Mouse (Mus musculus): ENCODE measurements around the gene Nectin1. TPM values are rescaled to one million over a fixed set of nuclear protein-coding genes. Genes with fewer than 3 reads are reported as not detected.

The Nectin1 gene
- polyA plus RNA-seq, 2 experiments: 1.1 to 1.2 TPM

DNA sequence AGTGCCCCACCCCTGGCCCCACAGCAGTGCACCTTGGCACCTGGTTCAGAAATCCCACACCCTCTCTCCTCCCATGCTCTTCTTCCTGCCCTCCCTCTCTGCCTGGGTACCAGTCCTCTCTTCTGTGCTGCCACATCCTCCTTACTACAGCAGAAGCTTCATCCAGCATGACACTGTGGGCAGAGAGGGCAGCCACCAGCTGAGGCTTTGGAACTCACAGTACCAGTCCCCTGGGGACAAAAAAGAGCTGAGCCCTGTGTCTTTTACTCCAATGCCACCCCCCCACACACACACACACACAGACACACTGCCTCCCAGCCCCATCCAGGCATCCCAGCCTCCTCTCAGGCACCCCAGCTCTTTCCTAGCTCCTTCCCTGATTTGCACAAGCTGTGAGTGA lies 42.0 kb upstream of the Nectin1 start:
- TF ChIP-seq EP300 (IDR thresholded peaks at IDR 0.05; ENCODE audit: low read depth) (no peak), CTCF (IDR thresholded peaks at IDR 0.05; ENCODE audit: low read depth) (no peak)
- DNase-seq (ENCODE audit: low read depth in 3 of 3, low spot score in 3 of 3): no peak
- no peak overlapping the region for H3K27ac ChIP-seq

GRCm38 (mm10) chr9:43707571-43707970 lies 36.2 kb upstream of the Nectin1 start:
- WGBS (ENCODE audit: insufficient replicate concordance): 44% methylated on average over 4 of the region's 4 CpGs
- no peak for ATAC-seq (ENCODE audit: insufficient read depth)
- no peaks in the 10 kb centered on the region for H3K4me1 ChIP-seq (replicated peaks; ENCODE audit: control insufficient read depth in 2 of 2, insufficient read depth in 2 of 2, low read length in 1 of 2)
- H3K4me3 ChIP-seq (ENCODE audit: insufficient read depth in 1 of 2, low read depth in 2 of 2, low read length in 2 of 2): no peak overlapping the region
- H3K9me3 ChIP-seq (ENCODE audit: control insufficient read depth, low read length): no peaks in the 10 kb centered on the region
- H3K36me3 ChIP-seq (replicated peaks; ENCODE audit: control insufficient read depth, insufficient read depth, low read depth): no peaks in the 10 kb centered on the region
- TF ChIP-seq CTCF (IDR thresholded peaks at IDR 0.05; ENCODE audit: low read depth) (no peak), EP300 (IDR thresholded peaks at IDR 0.05; ENCODE audit: low read depth) (no peak)
- no peak overlapping the region for H3K4me2 ChIP-seq (ENCODE audit: low read depth)
- H3K27ac ChIP-seq: no peak overlapping the region
- H3K9ac ChIP-seq (replicated peaks): no peak overlapping the region
- H3K27me3 ChIP-seq (ENCODE audit: control insufficient read depth, insufficient read depth, low read length): no peaks in the 10 kb centered on the region
- DNase-seq (ENCODE audit: low read depth in 3 of 3, low spot score in 3 of 3): no peak

More for the DNA sequence above, 42.0 kb upstream of the Nectin1 start:
- Histone ChIP-seq H3K4me1 (replicated peaks; ENCODE audit: control insufficient read depth in 2 of 2, insufficient read depth in 2 of 2, low read length in 1 of 2) (no peaks in the 10 kb centered on the region), H3K36me3 (replicated peaks; ENCODE audit: control insufficient read depth, insufficient read depth, low read depth) (no peaks in the 10 kb centered on the region), H3K9me3 (ENCODE audit: control insufficient read depth, low read length) (no peaks in the 10 kb centered on the region), H3K27me3 (ENCODE audit: control insufficient read depth, insufficient read depth, low read length) (no peaks in the 10 kb centered on the region), H3K4me2 (ENCODE audit: low read depth) (no peak overlapping the region), H3K4me3 (ENCODE audit: insufficient read depth in 1 of 2, low read depth in 2 of 2, low read length in 2 of 2) (no peak overlapping the region), H3K9ac (replicated peaks) (no peak overlapping the region)
- no peak for ATAC-seq (ENCODE audit: insufficient read depth)

GRCm38 (mm10) chr9:43708715-43709114 lies 35.1 kb upstream of the Nectin1 start:
- H3K36me3 ChIP-seq (replicated peaks; ENCODE audit: control insufficient read depth, insufficient read depth, low read depth): no peaks in the 10 kb centered on the region
- no peaks in the 10 kb centered on the region for H3K4me1 ChIP-seq (replicated peaks; ENCODE audit: control insufficient read depth in 2 of 2, insufficient read depth in 2 of 2, low read length in 1 of 2)
- no peak for TF ChIP-seq CTCF (IDR thresholded peaks at IDR 0.05; ENCODE audit: low read depth)
- TF ChIP-seq EP300 (IDR thresholded peaks at IDR 0.05; ENCODE audit: low read depth): no peak
- H3K27me3 ChIP-seq (ENCODE audit: control insufficient read depth, insufficient read depth, low read length): no peaks in the 10 kb centered on the region
- WGBS (ENCODE audit: insufficient replicate concordance): 62% methylated on average over 2 of the region's 2 CpGs
- H3K27ac ChIP-seq: no peak overlapping the region
- H3K4me3 ChIP-seq (ENCODE audit: insufficient read depth in 1 of 2, low read depth in 2 of 2, low read length in 2 of 2): no peak overlapping the region
- H3K4me2 ChIP-seq (ENCODE audit: low read depth): no peak overlapping the region
- H3K9me3 ChIP-seq (ENCODE audit: control insufficient read depth, low read length): no peaks in the 10 kb centered on the region
- no peak for ATAC-seq (ENCODE audit: insufficient read depth)
- no peak for DNase-seq (ENCODE audit: low read depth in 3 of 3, low spot score in 3 of 3)
- H3K9ac ChIP-seq (replicated peaks): no peak overlapping the region

DNA sequence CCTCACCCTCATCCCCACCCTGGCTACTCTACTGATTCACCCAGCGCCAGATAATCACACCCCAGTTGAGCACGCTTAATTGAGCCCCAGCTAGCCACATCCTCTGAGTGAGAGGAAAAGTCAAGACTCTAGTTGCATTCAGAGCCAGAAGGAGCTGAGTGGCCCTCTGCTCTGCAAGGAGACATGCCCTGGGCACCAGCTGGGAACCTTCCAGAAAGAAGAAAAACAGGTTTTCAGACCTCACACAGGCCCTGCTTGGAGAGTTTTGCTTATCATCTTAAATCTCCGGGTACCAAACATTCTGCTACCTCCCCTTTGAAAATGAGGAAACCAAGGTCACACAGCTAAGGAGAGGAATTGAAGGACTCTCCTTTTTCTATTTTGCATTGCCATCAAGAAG lies 30.4 kb upstream of the Nectin1 start:
- H3K4me2 ChIP-seq (ENCODE audit: low read depth): no peak overlapping the region
- no peak overlapping the region for H3K9ac ChIP-seq (replicated peaks)
- TF ChIP-seq EP300 (IDR thresholded peaks at IDR 0.05; ENCODE audit: low read depth): no peak
- TF ChIP-seq CTCF (IDR thresholded peaks at IDR 0.05; ENCODE audit: low read depth): no peak
- H3K36me3 ChIP-seq (replicated peaks; ENCODE audit: control insufficient read depth, insufficient read depth, low read depth): no peaks in the 10 kb centered on the region
- H3K9me3 ChIP-seq (ENCODE audit: control insufficient read depth, low read length): no peaks in the 10 kb centered on the region
- H3K4me1 ChIP-seq (replicated peaks; ENCODE audit: control insufficient read depth in 2 of 2, insufficient read depth in 2 of 2, low read length in 1 of 2): no peaks in the 10 kb centered on the region
- no peak for DNase-seq (ENCODE audit: low read depth in 3 of 3, low spot score in 3 of 3)
- H3K27ac ChIP-seq: no peak overlapping the region
- ATAC-seq (ENCODE audit: insufficient read depth): no peak
- H3K27me3 ChIP-seq (ENCODE audit: control insufficient read depth, insufficient read depth, low read length): no peaks in the 10 kb centered on the region
- no peak overlapping the region for H3K4me3 ChIP-seq (ENCODE audit: insufficient read depth in 1 of 2, low read depth in 2 of 2, low read length in 2 of 2)
- 49% methylated on average over 3 of the region's 3 CpGs for WGBS (ENCODE audit: insufficient replicate concordance)

DNA sequence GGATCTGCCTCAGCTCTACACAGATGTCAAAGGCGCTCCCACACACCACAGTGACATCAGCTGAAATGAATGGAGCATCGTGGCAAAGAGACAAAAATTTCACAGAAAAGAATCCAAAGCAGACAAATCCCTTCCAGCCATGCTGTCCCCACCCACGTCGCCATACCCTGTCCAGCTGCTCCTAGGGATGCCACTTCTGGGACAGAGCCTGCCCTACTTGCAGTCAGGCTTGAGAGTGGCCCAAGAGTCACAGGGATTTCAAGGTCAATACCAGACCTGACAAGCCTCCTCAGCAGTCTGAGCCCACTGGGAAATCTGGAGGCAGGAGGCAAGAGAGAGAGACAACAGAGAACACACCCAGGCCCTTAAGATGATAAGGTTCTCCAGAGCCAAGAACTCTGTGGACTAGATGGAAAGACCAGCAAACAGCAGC lies 24.4 kb upstream of the Nectin1 start:
- Histone ChIP-seq H3K9ac (replicated peaks) (no peak overlapping the region), H3K4me1 (replicated peaks; ENCODE audit: control insufficient read depth in 2 of 2, insufficient read depth in 2 of 2, low read length in 1 of 2) (0 out of 4 replicates have a peak, but pooled peaks cover 0 to 1% of the 10 kb centered on the region in 2 experiments), H3K9me3 (ENCODE audit: control insufficient read depth, low read length) (no peaks in the 10 kb centered on the region), H3K27ac (no peak overlapping the region), H3K4me3 (ENCODE audit: insufficient read depth in 1 of 2, low read depth in 2 of 2, low read length in 2 of 2) (no peak overlapping the region), H3K4me2 (ENCODE audit: low read depth) (no peak overlapping the region), H3K27me3 (ENCODE audit: control insufficient read depth, insufficient read depth, low read length) (no peaks in the 10 kb centered on the region), H3K36me3 (replicated peaks; ENCODE audit: control insufficient read depth, insufficient read depth, low read depth) (no peaks in the 10 kb centered on the region)
- TF ChIP-seq CTCF (IDR thresholded peaks at IDR 0.05; ENCODE audit: low read depth): no peak
- no peak for TF ChIP-seq EP300 (IDR thresholded peaks at IDR 0.05; ENCODE audit: low read depth)
- DNase-seq (ENCODE audit: low read depth in 3 of 3, low spot score in 3 of 3) (no peak), ATAC-seq (ENCODE audit: insufficient read depth) (no peak)
- 47% methylated on average over 4 of the region's 4 CpGs for WGBS (ENCODE audit: insufficient replicate concordance)

All from liver, embryonic 14.5 days (tissue).